In genomic region chr5:3420094-3420831, GRCm38 (mm10) we compare ENCODE assay signal across 18 mouse cellular contexts.
A peak's percentile ranks its signal among the peaks of the same experiment; 100 is the strongest.
DNase-seq lines count a peak whose midpoint lies in the region; ATAC-seq and TF ChIP-seq lines count a peak whose summit lies in the region.
"Had no signal": no experiment of that assay in that cellular context is flagged by ENCODE, and none has a peak within 500 bp of the region (broad histone marks: within the 10 kb centered on the region; RNA-seq: fewer than 3 reads in every experiment).

No protein-coding gene starts in this region.

- intact Hi-C loops in gastrocnemius, adult 2 months (cut with DNase I) = no loop called here
- intact Hi-C loops in gastrocnemius, postnatal 14 days (cut with DNase I; ENCODE audit: low total_unique reads) = no loop called here

- H3K36me3 ChIP-seq in liver, adult 2 months (ENCODE audit: control insufficient read depth, insufficient read depth, low read length) = no peaks in the 10 kb centered on the region
- H3K36me3 ChIP-seq: embryonic facial prominence, embryonic 13.5 days; limb, embryonic 12.5 days; midbrain, embryonic 12.5 days; neural tube, embryonic 12.5 days had no signal

- no peak for TF ChIP-seq POLR2A in liver, adult 2 months (IDR thresholded peaks at IDR 0.05; ENCODE audit: extremely low read depth, insufficient read depth, low read length)

- no peak overlapping the region for H3K9ac ChIP-seq in liver, adult 2 months (ENCODE audit: low read depth, low read length)
- H3K9ac ChIP-seq: embryonic facial prominence, embryonic 13.5 days; forebrain, embryonic 13.5 days; limb, embryonic 12.5 days; midbrain, embryonic 12.5 days; neural tube, embryonic 12.5 days had no signal

- DNase-seq in gastrocnemius, adult 2 months = no peak
- DNase-seq in gastrocnemius, postnatal 14 days = no peak
- DNase-seq in liver, adult 2 months (ENCODE audit: extremely low read depth, low read depth, low spot score) = peak; percentile 16
- no peak for DNase-seq in liver
- no peak for DNase-seq in embryo, embryonic 10.5 days (ENCODE audit: low spot score)
- DNase-seq in layer of hippocampus, adult 9-11 months = no peak
- DNase-seq: cerebellum, postnatal 10 days; gastrocnemius, postnatal 36 days; thymus, adult 2 months had no signal

- 74% methylated on average over 10 of the region's 10 CpGs for WGBS in liver, adult 2 months

- peak overlapping the region; percentile 3; the same call in 1 of the 2 replicates for H3K27ac ChIP-seq in gastrocnemius, adult 2 months
- H3K27ac ChIP-seq in liver, adult 2 months (replicated peaks; ENCODE audit: insufficient read depth, low read depth, low read length) = no peak overlapping the region
- H3K27ac ChIP-seq: embryonic facial prominence, embryonic 13.5 days; forebrain, embryonic 13.5 days; layer of hippocampus, adult 2 months; limb, embryonic 12.5 days; midbrain, embryonic 12.5 days; neural tube, embryonic 12.5 days had no signal

- peak overlapping the region; percentile 9; the same call in 1 of the 2 replicates for H3K4me3 ChIP-seq in gastrocnemius, adult 2 months
- no peak overlapping the region for H3K4me3 ChIP-seq in liver, adult 2 months (ENCODE audit: insufficient read depth, low read depth, low read length)
- H3K4me3 ChIP-seq: embryonic facial prominence, embryonic 13.5 days; forebrain, embryonic 13.5 days; layer of hippocampus, adult 2 months; limb, embryonic 12.5 days; midbrain, embryonic 12.5 days; neural tube, embryonic 12.5 days had no signal

- H3K79me2 ChIP-seq in liver, adult 2 months (ENCODE audit: control insufficient read depth, insufficient read depth, low read length) = no peaks in the 10 kb centered on the region; the same call in 1 of the 2 replicates

- H3K27me3 ChIP-seq in liver, adult 2 months (ENCODE audit: control insufficient read depth, insufficient read depth, low read length) = no peaks in the 10 kb centered on the region
- H3K27me3 ChIP-seq: embryonic facial prominence, embryonic 13.5 days; forebrain, embryonic 13.5 days; limb, embryonic 12.5 days; midbrain, embryonic 12.5 days; neural tube, embryonic 12.5 days had no signal

- no peaks in the 10 kb centered on the region; the same call in 1 of the 2 replicates for H3K4me1 ChIP-seq in liver, adult 2 months (ENCODE audit: control insufficient read depth, insufficient read depth, low read length)
- H3K4me1 ChIP-seq: embryonic facial prominence, embryonic 13.5 days; forebrain, embryonic 13.5 days; limb, embryonic 12.5 days; midbrain, embryonic 12.5 days; neural tube, embryonic 12.5 days had no signal

- ATAC-seq in common myeloid progenitor, adult 5-6 weeks (replicated peaks; ENCODE audit: low read depth, poor library complexity, severe bottlenecking) = peak; percentile 47
- ATAC-seq in megakaryocyte progenitor cell, adult 5-6 weeks (replicated peaks; ENCODE audit: poor library complexity) = peak; percentile 77
- ATAC-seq: forebrain, embryonic 13.5 days; intestine, postnatal 0 days had no signal

- TF ChIP-seq CTCF in gastrocnemius, adult 2 months (IDR thresholded peaks at IDR 0.05) = no peak
- no peak for TF ChIP-seq CTCF in liver, adult 2 months (IDR thresholded peaks at IDR 0.05; ENCODE audit: low read depth, low read length)
